Comparison of ENCODE assay signal across 10 mouse cellular contexts in genomic region chr3:89347916-89348315, GRCm38 (mm10). TPM values are rescaled to one million over a fixed set of nuclear protein-coding genes. Genes with fewer than 3 reads are reported as not detected.
A peak's percentile ranks its signal among the peaks of the same experiment; 100 is the strongest.
DNase-seq lines count a peak whose midpoint lies in the region; ATAC-seq and TF ChIP-seq lines count a peak whose summit lies in the region.
"Had no signal": no experiment of that assay in that cellular context is flagged by ENCODE, and none has a peak within 500 bp of the region (broad histone marks: within the 10 kb centered on the region; RNA-seq: fewer than 3 reads in every experiment).

No protein-coding gene starts in this region.

- TF ChIP-seq CTCF in layer of hippocampus, adult 2 months (conservative IDR thresholded peaks at IDR 0.05): no peak
- TF ChIP-seq CTCF in heart, postnatal 0 days (IDR thresholded peaks at IDR 0.05; ENCODE audit: low read depth): no peak
- no peak for TF ChIP-seq CTCF in liver, postnatal 0 days (IDR thresholded peaks at IDR 0.05; ENCODE audit: low read depth)

- H3K4me2 ChIP-seq in heart, postnatal 0 days (ENCODE audit: low read depth, low read length): peak overlapping the region; percentile 92
- H3K4me2 ChIP-seq in liver, postnatal 0 days (ENCODE audit: low read depth, low read length): 0 out of 2 replicates have a peak overlapping the region, but pooled peaks have one; percentile 90

- H3K9ac ChIP-seq in heart, postnatal 0 days (replicated peaks; ENCODE audit: low read depth, low read length): no peak overlapping the region
- H3K9ac ChIP-seq in liver, postnatal 0 days (replicated peaks): no peak overlapping the region

- H3K9me3 ChIP-seq in heart, postnatal 0 days (replicated peaks; ENCODE audit: control insufficient read depth, low read length): no peaks in the 10 kb centered on the region
- no peaks in the 10 kb centered on the region for H3K9me3 ChIP-seq in liver, postnatal 0 days (ENCODE audit: low read length)

- intact Hi-C loops in left cerebral cortex, postnatal 14 days (cut with DNase I): loop anchor here (10.0 kb wide), 1 partner anchor 137 kb away; no protein-coding TSS in a partner anchor

- 48% methylated on average over 1 of the region's 1 CpGs for WGBS in heart, postnatal 0 days
- 31% methylated on average over 1 of the region's 1 CpGs for WGBS in liver, postnatal 0 days (ENCODE audit: insufficient replicate concordance)

- H3K27me3 ChIP-seq in heart, postnatal 0 days (ENCODE audit: control insufficient read depth, insufficient read depth, low read length): peaks cover 32% of the 10 kb centered on the region
- peaks cover 28% of the 10 kb centered on the region for H3K27me3 ChIP-seq in liver, postnatal 0 days (ENCODE audit: insufficient read depth, low read length)

- DNase-seq in layer of hippocampus, adult 2 months (ENCODE audit: low spot score in 2 of 2): no peak
- no peak for DNase-seq in layer of hippocampus, adult 8-10 months (ENCODE audit: low spot score in 2 of 2)
- DNase-seq in heart, adult 11 months: peak; percentile 98
- no peak for DNase-seq in heart, postnatal 0 days (ENCODE audit: low spot score)
- DNase-seq in liver, postnatal 0 days: no peak
- no peak for DNase-seq in left cerebral cortex, postnatal 14 days (ENCODE audit: low spot score in 2 of 2)
- DNase-seq: left cerebral cortex, postnatal 4 days had no signal

- H3K4me3 ChIP-seq in layer of hippocampus, adult 2 months: no peak overlapping the region
- H3K4me3 ChIP-seq in heart, postnatal 0 days (ENCODE audit: low read depth, low read length): no peak overlapping the region
- H3K4me3 ChIP-seq in liver, postnatal 0 days (ENCODE audit: low read depth, low read length): no peak overlapping the region

- peaks cover 17% of the 10 kb centered on the region for H3K36me3 ChIP-seq in heart, postnatal 0 days (replicated peaks; ENCODE audit: control insufficient read depth, insufficient read depth, low read length)
- no peaks in the 10 kb centered on the region for H3K36me3 ChIP-seq in liver, postnatal 0 days (replicated peaks; ENCODE audit: insufficient read depth, low read length)

- H3K4me1 ChIP-seq in heart, postnatal 0 days (ENCODE audit: control insufficient read depth, insufficient read depth): peaks cover 7% of the 10 kb centered on the region; the same call in 1 of the 2 replicates
- peaks cover 14% of the 10 kb centered on the region for H3K4me1 ChIP-seq in liver, postnatal 0 days (ENCODE audit: insufficient read depth)

- peak overlapping the region; percentile 95; the same call in 1 of the 2 replicates for H3K27ac ChIP-seq in layer of hippocampus, adult 2 months
- H3K27ac ChIP-seq in heart, postnatal 0 days (ENCODE audit: low read depth): peak overlapping the region; percentile 82
- no peak overlapping the region; the same call in 1 of the 2 replicates for H3K27ac ChIP-seq in liver, postnatal 0 days (ENCODE audit: low read depth)

- peak; percentile 47 for ATAC-seq in heart, postnatal 0 days (ENCODE audit: insufficient read depth, low read depth)
- no peak for ATAC-seq in liver, postnatal 0 days
- no peak for ATAC-seq in megakaryocyte progenitor cell, adult 5-6 weeks (replicated peaks; ENCODE audit: poor library complexity)

- TF ChIP-seq EP300 in heart, postnatal 0 days (IDR thresholded peaks at IDR 0.05; ENCODE audit: low read depth): peak; percentile 44; the same call in 1 of the 2 replicates
- no peak for TF ChIP-seq EP300 in liver, postnatal 0 days (IDR thresholded peaks at IDR 0.05; ENCODE audit: low read depth)

RNA-seq across cellular contexts. Expression of gene Adam15, which starts 1.9 kb away (rescaled TPM):
- 100 to 1,000 TPM; 122 to 127 TPM for total RNA-seq in layer of hippocampus, adult 2 months (2021)
- total RNA-seq in layer of hippocampus, adult 8-10 months (2022): 100 to 1,000 TPM; 129 to 141 (median 137) TPM
- 99.0 and 115 TPM in 2 replicates for total RNA-seq in heart, postnatal 0 days (2014; rRNA removed; ENCODE audit: low replicate concordance)
- polyA plus RNA-seq in heart, postnatal 0 days (2015; fragmentation: Nextera tagmentation; extraction: Ambion mirVana): 72.3 and 82.2 TPM in 2 replicates
- 9.1 and 9.2 TPM in 2 replicates for polyA plus RNA-seq in liver, postnatal 0 days (2015; fragmentation: Nextera tagmentation; extraction: Ambion mirVana)
- 35.8 and 53.0 TPM in 2 replicates for total RNA-seq in megakaryocyte progenitor cell, adult 5-6 weeks (2015)
- total RNA-seq in megakaryocyte progenitor cell, adult 5-6 weeks (2017): 38.7 and 49.8 TPM in 2 replicates
- 10 to 100 TPM; 95.0 TPM for total RNA-seq in left cerebral cortex, postnatal 14 days (2021)

RNA-seq across cellular contexts. Expression of gene Efna4, which starts 10.1 kb away (rescaled TPM):
- under 1 TPM; 0.61 to 0.96 TPM for total RNA-seq in layer of hippocampus, adult 2 months (2021)
- total RNA-seq in layer of hippocampus, adult 8-10 months (2022): 1 to 10 TPM in 3 of 4 experiments, under 1 TPM in 1; 0.96 to 1.4 (median 1.1) TPM
- 2.7 and 7.2 TPM in 2 replicates for total RNA-seq in heart, postnatal 0 days (2014; rRNA removed; ENCODE audit: low replicate concordance)
- 2.6 and 3.5 TPM in 2 replicates for polyA plus RNA-seq in heart, postnatal 0 days (2015; fragmentation: Nextera tagmentation; extraction: Ambion mirVana)
- polyA plus RNA-seq in liver, postnatal 0 days (2015; fragmentation: Nextera tagmentation; extraction: Ambion mirVana): 0.36 and 0.56 TPM in 2 replicates
- total RNA-seq in megakaryocyte progenitor cell, adult 5-6 weeks (2015): 0.17 and 0.64 TPM in 2 replicates
- 0.27 TPM in 1 of 2 replicates, not detected in the other for total RNA-seq in megakaryocyte progenitor cell, adult 5-6 weeks (2017)
- total RNA-seq in left cerebral cortex, postnatal 14 days (2021): under 1 TPM; 0.29 to 0.61 TPM

RNA-seq across cellular contexts. Expression of gene Dcst2, which starts 13.9 kb away (rescaled TPM):
- total RNA-seq in layer of hippocampus, adult 2 months (2021): under 1 TPM; 0.29 to 0.77 TPM
- total RNA-seq in layer of hippocampus, adult 8-10 months (2022): under 1 TPM; 0.32 to 0.47 (median 0.39) TPM
- total RNA-seq in heart, postnatal 0 days (2014; rRNA removed; ENCODE audit: low replicate concordance): 0.39 TPM in 1 of 2 replicates, not detected in the other
- polyA plus RNA-seq in heart, postnatal 0 days (2015; fragmentation: Nextera tagmentation; extraction: Ambion mirVana): 0.07 TPM in 1 of 2 replicates, not detected in the other
- polyA plus RNA-seq in liver, postnatal 0 days (2015; fragmentation: Nextera tagmentation; extraction: Ambion mirVana): 0.05 TPM in 1 of 2 replicates, not detected in the other
- total RNA-seq in megakaryocyte progenitor cell, adult 5-6 weeks (2015): not detected in 2 replicates
- not detected in 2 replicates for total RNA-seq in megakaryocyte progenitor cell, adult 5-6 weeks (2017)
- under 1 TPM; 0.34 to 0.35 TPM for total RNA-seq in left cerebral cortex, postnatal 14 days (2021)
- total RNA-seq: MEL had no signal
- polyA plus RNA-seq: neural tube, embryonic 11.5 days had no signal

RNA-seq across cellular contexts. Expression of gene Dcst1, which starts 17.1 kb away (rescaled TPM):
- not detected for total RNA-seq in layer of hippocampus, adult 2 months (2021)
- under 1 TPM in 2 of 4 experiments, not detected in 2; 0.16 to 0.48 TPM for total RNA-seq in layer of hippocampus, adult 8-10 months (2022)
- total RNA-seq in heart, postnatal 0 days (2014; rRNA removed; ENCODE audit: low replicate concordance): 0.50 TPM in 1 of 2 replicates, not detected in the other
- polyA plus RNA-seq in heart, postnatal 0 days (2015; fragmentation: Nextera tagmentation; extraction: Ambion mirVana): 0.10 and 0.29 TPM in 2 replicates
- polyA plus RNA-seq in liver, postnatal 0 days (2015; fragmentation: Nextera tagmentation; extraction: Ambion mirVana): 0.13 and 0.15 TPM in 2 replicates
- not detected in 2 replicates for total RNA-seq in megakaryocyte progenitor cell, adult 5-6 weeks (2015)
- not detected in 2 replicates for total RNA-seq in megakaryocyte progenitor cell, adult 5-6 weeks (2017)
- under 1 TPM in 1 of 2 experiments, not detected in 1; 0.23 TPM for total RNA-seq in left cerebral cortex, postnatal 14 days (2021)

RNA-seq across cellular contexts. Expression of gene Efna3, which starts 25.2 kb away (rescaled TPM):
- 10 to 100 TPM; 65.5 to 76.3 TPM for total RNA-seq in layer of hippocampus, adult 2 months (2021)
- 10 to 100 TPM; 57.7 to 72.8 (median 60.8) TPM for total RNA-seq in layer of hippocampus, adult 8-10 months (2022)
- not detected in 2 replicates for total RNA-seq in heart, postnatal 0 days (2014; rRNA removed; ENCODE audit: low replicate concordance)
- polyA plus RNA-seq in heart, postnatal 0 days (2015; fragmentation: Nextera tagmentation; extraction: Ambion mirVana): 0.12 and 0.44 TPM in 2 replicates
- not detected in 2 replicates for polyA plus RNA-seq in liver, postnatal 0 days (2015; fragmentation: Nextera tagmentation; extraction: Ambion mirVana)
- total RNA-seq in megakaryocyte progenitor cell, adult 5-6 weeks (2015): not detected in 2 replicates
- total RNA-seq in megakaryocyte progenitor cell, adult 5-6 weeks (2017): not detected in 2 replicates
- total RNA-seq in left cerebral cortex, postnatal 14 days (2021): 10 to 100 TPM; 48.5 to 49.6 TPM
